Mouse (Mus musculus) erythroblast, embryonic 14.5 days (primary cell): ENCODE data around the gene Wee2.

Experiments used
- GATA1 ChIP-seq: IDR thresholded peaks from 2 replicates; pipeline ENCODE4 v1.6.1; 2012; ENCODE audit warnings: low read length, inconsistent platforms, mixed read lengths
- TAL1 ChIP-seq: IDR thresholded peaks from 3 replicates; pipeline ENCODE4 v1.6.1; 2012; ENCODE audit warnings: low read length, inconsistent platforms, mixed read lengths

DNA sequence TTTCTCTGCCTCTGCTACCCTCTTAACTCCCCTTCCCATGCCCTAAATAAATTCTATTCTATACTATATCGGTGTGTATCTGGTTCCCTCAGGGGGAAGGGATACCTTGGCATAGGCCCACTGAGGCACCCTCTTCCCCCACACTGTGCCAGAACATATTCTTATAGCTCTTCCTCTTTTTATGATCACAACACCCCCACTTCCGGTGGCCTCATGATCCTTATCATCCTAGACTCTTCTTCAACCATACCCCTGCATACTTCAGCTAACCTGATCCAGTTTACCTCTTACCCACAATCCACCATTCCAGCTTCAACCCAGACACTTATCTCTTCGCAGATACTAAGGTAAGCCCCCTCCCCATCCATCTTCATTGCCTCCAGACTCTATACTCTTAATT is 27.8 kb upstream of the Wee2 start:
- TF ChIP-seq GATA1 = no peak
- TF ChIP-seq TAL1 = no peak
